In genomic region chr12:99749391-99749790, GRCm38 (mm10) we compare ENCODE assay signal across 26 mouse cellular contexts.
"Had no signal": no experiment of that assay in that cellular context is flagged by ENCODE, and none has a peak within 500 bp of the region (broad histone marks: within the 10 kb centered on the region; RNA-seq: fewer than 3 reads in every experiment).

No protein-coding gene starts in this region.

- H3K4me3 ChIP-seq: embryonic facial prominence, embryonic 10.5 days; embryonic facial prominence, embryonic 12.5 days; embryonic facial prominence, embryonic 13.5 days; embryonic facial prominence, embryonic 15.5 days; erythroblast, embryonic 14.5 days; forebrain, embryonic 10.5 days; forebrain, embryonic 12.5 days; forebrain, embryonic 13.5 days; forebrain, embryonic 15.5 days; gastrocnemius, adult 2 months; heart, adult 2 months had no signal

- H3K9ac ChIP-seq: embryonic facial prominence, embryonic 12.5 days; embryonic facial prominence, embryonic 13.5 days; embryonic facial prominence, embryonic 15.5 days; forebrain, embryonic 12.5 days; forebrain, embryonic 13.5 days; forebrain, embryonic 15.5 days; forebrain, postnatal 0 days had no signal

- H3K4me2 ChIP-seq: embryonic facial prominence, embryonic 12.5 days; embryonic facial prominence, embryonic 13.5 days; embryonic facial prominence, embryonic 15.5 days; forebrain, embryonic 12.5 days; forebrain, embryonic 13.5 days; forebrain, embryonic 15.5 days had no signal

- H3K4me1 ChIP-seq: embryonic facial prominence, embryonic 10.5 days; forebrain, embryonic 10.5 days; forebrain, embryonic 12.5 days; forebrain, embryonic 13.5 days; forebrain, embryonic 15.5 days had no signal

- DNase-seq: cerebellum, adult 8-10 months; cerebellum, adult 9-10 months; cerebellum, adult 9-11 months; cerebellum, postnatal 10 days; cerebellum, postnatal 14 days; cerebellum, postnatal 25 days; cerebellum, postnatal 36 days; embryo, embryonic 11 days; forebrain, postnatal 0 days; gastrocnemius, adult 2 months; gastrocnemius, postnatal 10 days; gastrocnemius, postnatal 14 days; gastrocnemius, postnatal 25 days; gastrocnemius, postnatal 36 days; heart, adult 2 months had no signal

- ATAC-seq: forebrain, embryonic 13.5 days; forebrain, embryonic 14.5 days; forebrain, embryonic 15.5 days; forebrain, embryonic 16.5 days; forebrain, postnatal 0 days had no signal

- H3K27me3 ChIP-seq: embryonic facial prominence, embryonic 12.5 days; embryonic facial prominence, embryonic 13.5 days; embryonic facial prominence, embryonic 15.5 days; forebrain, embryonic 12.5 days; forebrain, embryonic 13.5 days; forebrain, embryonic 15.5 days had no signal

- H3K27ac ChIP-seq: embryonic facial prominence, embryonic 10.5 days; embryonic facial prominence, embryonic 12.5 days; embryonic facial prominence, embryonic 13.5 days; embryonic facial prominence, embryonic 15.5 days; forebrain, embryonic 10.5 days; forebrain, embryonic 12.5 days; forebrain, embryonic 13.5 days; forebrain, embryonic 15.5 days; heart, adult 2 months had no signal

- H3K9me3 ChIP-seq: embryonic facial prominence, embryonic 10.5 days; embryonic facial prominence, embryonic 12.5 days; embryonic facial prominence, embryonic 13.5 days; embryonic facial prominence, embryonic 15.5 days; forebrain, embryonic 10.5 days; forebrain, embryonic 12.5 days; forebrain, embryonic 13.5 days; forebrain, embryonic 15.5 days had no signal

- H3K36me3 ChIP-seq: embryonic facial prominence, embryonic 10.5 days; embryonic facial prominence, embryonic 12.5 days; embryonic facial prominence, embryonic 13.5 days; embryonic facial prominence, embryonic 15.5 days; forebrain, embryonic 10.5 days; forebrain, embryonic 12.5 days; forebrain, embryonic 15.5 days had no signal
